Mouse (Mus musculus) myocyte (in vitro differentiated cells): Measurements from ENCODE around the gene Hpgds. TPM values are rescaled to one million over a fixed set of nuclear protein-coding genes. Genes with fewer than 3 reads are reported as not detected.

Source experiments
- H3K27me3 ChIP-seq: one replicate; pipeline ENCODE4 v1.6.1; 2011; ENCODE audit not compliant: control insufficient read depth, insufficient read depth, insufficient read length
- H3K36me3 ChIP-seq: one replicate; pipeline ENCODE4 v1.6.1; 2011; ENCODE audit not compliant: control insufficient read depth, insufficient read depth
- H3K4me2 ChIP-seq: one replicate; pipeline ENCODE4 v1.6.1; 2011; ENCODE audit warnings: low read depth, control low read depth
- H3K4me3 ChIP-seq: one replicate; pipeline ENCODE4 v1.5.1; 2011; ENCODE audit warnings: mild to moderate bottlenecking, control low read depth, moderate library complexity
- H3K79me2 ChIP-seq: one replicate; pipeline ENCODE4 v1.6.1; 2011; ENCODE audit not compliant: control insufficient read depth, insufficient read depth
- H3ac ChIP-seq: one replicate; pipeline ENCODE4 v1.6.1; 2011; ENCODE audit not compliant: control insufficient read depth, insufficient read length
- CEBPB ChIP-seq: IDR thresholded peaks from 2 replicates; pipeline ENCODE4 v1.6.1; 2011; ENCODE audit warnings: mild to moderate bottlenecking, moderate library complexity; ENCODE audit not compliant: poor library complexity, insufficient read depth, severe bottlenecking
- E2F4 ChIP-seq: IDR thresholded peaks from one replicate; pipeline ENCODE4 v1.6.1; 2011; ENCODE audit warnings: mild to moderate bottlenecking, control low read depth, moderate library complexity; ENCODE audit not compliant: insufficient read depth
- MAX ChIP-seq: IDR thresholded peaks from one replicate; pipeline ENCODE4 v1.6.1; 2011; ENCODE audit warnings: low read depth, mild to moderate bottlenecking, control low read depth
- MYOD1 ChIP-seq, 3 experiments: IDR thresholded peaks; one replicate each; pipeline ENCODE4 v1.6.1; 2011; ENCODE audit warnings: control low read depth in 2 of 3, low read depth in 2 of 3, mild to moderate bottlenecking in 2 of 3, moderate library complexity in 1 of 3; ENCODE audit not compliant: insufficient read length in 2 of 3, control insufficient read depth in 1 of 3
- MYOG ChIP-seq, 3 experiments: IDR thresholded peaks; one replicate each; pipeline ENCODE4 v1.6.1; 2011; ENCODE audit warnings: control low read depth in 2 of 3, low read depth in 2 of 3, mild to moderate bottlenecking in 2 of 3; ENCODE audit not compliant: insufficient read length in 2 of 3, control insufficient read depth in 1 of 3, insufficient read depth in 1 of 3
- POLR2A ChIP-seq: IDR thresholded peaks from one replicate; pipeline ENCODE4 v1.6.1; 2011; ENCODE audit warnings: low read depth, mild to moderate bottlenecking, control low read depth, moderate library complexity; ENCODE audit not compliant: insufficient read length
- POLR2AphosphoS2 ChIP-seq: IDR thresholded peaks from one replicate; pipeline ENCODE4 v1.6.1; 2011; ENCODE audit warnings: low read depth, control low read depth; ENCODE audit not compliant: insufficient read length
- REST ChIP-seq: IDR thresholded peaks from one replicate; pipeline ENCODE4 v1.6.1; 2011; ENCODE audit warnings: mild to moderate bottlenecking, control low read depth, moderate library complexity; ENCODE audit not compliant: insufficient read depth, insufficient read length
- SRF ChIP-seq: IDR thresholded peaks from one replicate; pipeline ENCODE4 v1.6.1; 2011; ENCODE audit warnings: low read depth; ENCODE audit not compliant: control insufficient read depth, insufficient read length
- TCF12 ChIP-seq: IDR thresholded peaks from one replicate; pipeline ENCODE4 v1.6.1; 2011; ENCODE audit warnings: mild to moderate bottlenecking, control low read depth; ENCODE audit not compliant: poor library complexity, insufficient read depth, severe bottlenecking
- TCF3 ChIP-seq: IDR thresholded peaks from one replicate; pipeline ENCODE4 v1.6.1; 2011; ENCODE audit warnings: low read depth, control low read depth; ENCODE audit not compliant: insufficient read length
- USF1 ChIP-seq: IDR thresholded peaks from one replicate; pipeline ENCODE4 v1.6.1; 2011; ENCODE audit warnings: low read depth, mild to moderate bottlenecking, control low read depth, moderate library complexity
- polyA plus RNA-seq: library from polyadenylated mRNA; unstranded; fragments of >200 nt; fragmentation: generic; extraction: Trizol; gene quantifications from one replicate; pipeline ENCODE4 v1.2.1, GENCODE M21; 2012; ENCODE audit warnings: missing spikeins

The Hpgds gene
- polyA plus RNA-seq, result 0.04 TPM

DNA sequence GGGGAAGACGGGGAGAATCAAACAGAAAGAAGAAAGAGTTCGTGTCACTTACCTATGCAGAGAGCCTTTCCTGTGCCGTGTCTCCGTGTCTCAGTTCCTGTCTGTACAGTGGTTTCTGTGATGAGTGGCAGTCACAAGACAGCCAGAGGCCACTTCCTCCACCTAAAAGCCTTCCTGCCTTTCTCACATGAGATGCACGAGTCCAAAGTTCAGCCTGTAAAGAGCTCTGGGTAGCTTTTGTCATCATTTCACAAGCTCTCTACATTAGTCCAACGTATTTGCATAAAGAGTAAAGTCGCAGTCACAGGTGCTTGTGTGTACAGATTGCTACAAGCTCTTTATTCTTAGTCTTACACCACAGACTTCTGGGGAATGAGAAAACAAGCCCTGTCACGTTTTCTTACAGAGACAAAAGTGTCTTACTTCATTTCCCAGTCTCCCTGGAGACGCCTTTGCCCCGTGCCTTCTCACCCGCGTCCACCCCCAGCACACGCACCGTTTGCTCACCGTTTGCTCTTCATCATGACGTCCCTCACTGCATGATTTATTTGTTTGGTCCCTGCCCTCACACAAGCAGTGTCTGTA lies at the start of gene Hpgds:
TSS of gene Hpgds (minus strand) at position 288 of the 585 bp plus-strand sequence.
- TF ChIP-seq USF1, result no peak
- no peak for TF ChIP-seq TCF12
- no peak for TF ChIP-seq POLR2AphosphoS2
- no peak for TF ChIP-seq MYOG (IDR thresholded peaks at IDR 0.05; ENCODE audit: control insufficient read depth in 1 of 3, insufficient read depth in 1 of 3, insufficient read length in 2 of 3, low read depth in 2 of 3)
- TF ChIP-seq CEBPB, result no peak
- TF ChIP-seq SRF, result no peak
- TF ChIP-seq MYOD1 (IDR thresholded peaks at IDR 0.05; ENCODE audit: control insufficient read depth in 1 of 3, insufficient read length in 2 of 3, low read depth in 2 of 3), result no peak
- TF ChIP-seq TCF3, result no peak
- no peak for TF ChIP-seq E2F4

DNA sequence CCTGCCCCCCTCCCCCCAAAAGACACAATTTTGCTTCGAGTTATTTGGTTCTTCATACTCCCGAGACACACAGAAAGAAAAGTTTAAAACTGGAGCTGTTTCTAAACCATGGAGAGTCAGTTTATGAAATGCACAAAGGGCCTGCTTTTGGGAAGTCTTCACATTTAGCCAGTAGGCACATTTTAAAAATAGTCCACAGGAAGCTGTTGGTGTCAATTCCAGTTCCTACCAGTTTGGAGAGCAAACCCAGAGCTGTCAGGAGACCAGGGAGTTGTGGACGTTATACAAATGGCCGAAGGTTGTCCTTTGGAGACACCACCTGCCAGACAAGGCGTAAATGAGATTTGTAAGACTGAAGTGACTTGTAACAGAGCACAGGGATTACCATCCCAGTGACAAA lies 20.3 kb upstream of the Hpgds start:
- Histone ChIP-seq H3K36me3 (no peaks in the 10 kb centered on the region), H3K27me3 (no peaks in the 10 kb centered on the region), H3K4me3 (no peak overlapping the region), H3K4me2 (no peak overlapping the region), H3ac (no peak overlapping the region), H3K79me2 (no peaks in the 10 kb centered on the region)
- no peak for TF ChIP-seq TCF3
- no peak for TF ChIP-seq USF1
- TF ChIP-seq MYOG (IDR thresholded peaks at IDR 0.05; ENCODE audit: control insufficient read depth in 1 of 3, insufficient read depth in 1 of 3, insufficient read length in 2 of 3, low read depth in 2 of 3), result no peak
- TF ChIP-seq POLR2A, result no peak
- TF ChIP-seq E2F4, result no peak
- no peak for TF ChIP-seq MAX
- TF ChIP-seq TCF12, result no peak
- no peak for TF ChIP-seq SRF
- no peak for TF ChIP-seq MYOD1 (IDR thresholded peaks at IDR 0.05; ENCODE audit: control insufficient read depth in 1 of 3, insufficient read length in 2 of 3, low read depth in 2 of 3)
- no peak for TF ChIP-seq POLR2AphosphoS2
- no peak for TF ChIP-seq CEBPB
- no peak for TF ChIP-seq REST

More for the DNA sequence above, at the start of gene Hpgds:
- Histone ChIP-seq H3K79me2 (no peaks in the 10 kb centered on the region), H3K4me3 (no peak within 1 kb of the TSS), H3K4me2 (no peak within 1 kb of the TSS), H3K36me3 (no peaks in the 10 kb centered on the region), H3ac (no peak within 1 kb of the TSS), H3K27me3 (peaks cover 8% of the 10 kb centered on the region)

DNA sequence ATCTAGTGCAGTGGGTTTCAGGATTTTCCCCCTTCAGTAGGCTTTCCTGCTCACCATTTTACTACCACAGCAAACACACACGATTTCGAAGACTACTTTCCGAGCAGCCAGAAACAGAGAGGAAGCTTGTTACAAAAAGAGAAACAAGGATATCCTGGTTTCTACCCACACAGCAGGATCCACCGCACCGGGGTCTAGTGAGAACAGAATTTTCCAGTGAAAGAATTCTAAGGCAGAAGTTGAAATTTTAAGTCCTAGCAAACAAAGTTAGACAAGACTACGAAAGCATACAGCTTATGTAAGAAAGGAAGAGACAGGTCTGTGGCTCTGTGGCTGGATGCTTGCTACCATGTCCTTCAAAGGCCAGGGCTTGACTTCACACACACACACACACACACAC lies 19.4 kb upstream of the Hpgds start:
- H3K4me2 ChIP-seq, result no peak overlapping the region

DNA sequence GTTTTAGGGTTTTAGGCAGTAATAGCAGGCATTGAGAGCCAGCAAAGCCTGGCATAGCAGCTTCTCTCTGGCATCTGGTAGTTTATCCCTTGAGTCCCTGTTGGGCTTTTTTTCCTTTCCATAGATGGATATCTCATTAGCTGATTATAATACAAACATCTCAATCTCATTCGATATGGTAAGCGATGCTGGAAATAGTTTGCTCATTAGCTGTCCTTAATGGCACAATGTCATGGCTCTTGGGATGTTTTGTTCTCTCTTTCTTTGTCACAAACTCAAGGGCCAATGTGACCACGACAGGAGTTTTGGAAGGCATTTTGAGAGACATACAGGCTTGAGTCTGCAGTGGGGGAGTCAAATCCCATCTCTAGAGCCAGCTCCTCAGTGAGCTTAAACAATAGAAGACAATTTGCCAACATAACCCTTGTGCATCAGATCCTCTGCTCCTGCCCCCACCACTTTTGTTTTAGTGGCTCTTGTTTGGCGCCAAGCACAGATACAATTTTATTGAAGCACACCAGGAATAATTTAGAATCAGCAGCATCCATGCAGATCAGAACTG lies 14.8 kb upstream of the Hpgds start:
- H3K27me3 ChIP-seq, result no peaks in the 10 kb centered on the region
- H3K79me2 ChIP-seq, result no peaks in the 10 kb centered on the region
- no peak overlapping the region for H3K4me2 ChIP-seq
- TF ChIP-seq REST (no peak), SRF (no peak), POLR2AphosphoS2 (no peak)
- no peak overlapping the region for H3ac ChIP-seq
- H3K36me3 ChIP-seq, result no peaks in the 10 kb centered on the region
- no peak overlapping the region for H3K4me3 ChIP-seq

More for the DNA sequence above, 19.4 kb upstream of the Hpgds start:
- H3ac ChIP-seq, result no peak overlapping the region
- no peaks in the 10 kb centered on the region for H3K36me3 ChIP-seq
- no peak overlapping the region for H3K4me3 ChIP-seq
- no peaks in the 10 kb centered on the region for H3K79me2 ChIP-seq
- no peak for TF ChIP-seq SRF
- TF ChIP-seq MYOG (IDR thresholded peaks at IDR 0.05; ENCODE audit: control insufficient read depth in 1 of 3, insufficient read depth in 1 of 3, insufficient read length in 2 of 3, low read depth in 2 of 3), result no peak
- no peak for TF ChIP-seq TCF12
- no peak for TF ChIP-seq REST
- H3K27me3 ChIP-seq, result no peaks in the 10 kb centered on the region

DNA sequence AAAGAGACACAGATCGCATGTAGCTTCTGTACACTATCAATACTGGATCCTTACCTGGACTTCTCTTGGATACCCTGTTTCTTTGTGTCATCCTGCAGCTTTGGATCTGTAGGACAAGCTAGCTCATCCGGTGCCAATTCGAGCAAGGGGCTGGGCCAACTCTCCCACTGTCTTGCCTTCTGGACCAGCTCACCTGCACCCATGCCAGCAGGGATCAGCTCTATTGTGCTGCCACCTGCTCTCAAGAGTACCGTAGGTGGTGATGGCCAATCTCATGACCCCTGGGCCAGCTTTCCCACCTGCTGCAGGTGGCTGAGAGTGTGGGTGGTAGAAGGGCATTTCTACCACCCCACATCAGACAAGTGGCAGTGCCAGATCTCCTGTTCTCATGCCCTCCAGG lies 12.3 kb upstream of the Hpgds start:
- H3K4me3 ChIP-seq, result no peak overlapping the region
- H3K36me3 ChIP-seq, result no peaks in the 10 kb centered on the region
- no peak overlapping the region for H3K4me2 ChIP-seq
- TF ChIP-seq POLR2AphosphoS2, result no peak
- no peaks in the 10 kb centered on the region for H3K79me2 ChIP-seq
- H3K27me3 ChIP-seq, result no peaks in the 10 kb centered on the region
- H3ac ChIP-seq, result no peak overlapping the region
